Mouse (Mus musculus) cortical plate, adult 2 months (tissue): ENCODE measurements around the gene Rbm14.

Experiments
- CTCF ChIP-seq: fragments of 200-500 bp; IDR thresholded peaks from 2 replicates; pipeline ENCODE4 v1.5.1; 2011; ENCODE audit warnings: mild to moderate bottlenecking, control low read depth, low read length; ENCODE audit not compliant: insufficient read depth; ENCODE audit errors: extremely low read depth
- POLR2A ChIP-seq: fragments of 200-500 bp; IDR thresholded peaks from 2 replicates; pipeline ENCODE4 v1.6.1; 2011; ENCODE audit warnings: mild to moderate bottlenecking, low read length, control low read depth; ENCODE audit not compliant: insufficient read depth; ENCODE audit errors: extremely low read depth

DNA sequence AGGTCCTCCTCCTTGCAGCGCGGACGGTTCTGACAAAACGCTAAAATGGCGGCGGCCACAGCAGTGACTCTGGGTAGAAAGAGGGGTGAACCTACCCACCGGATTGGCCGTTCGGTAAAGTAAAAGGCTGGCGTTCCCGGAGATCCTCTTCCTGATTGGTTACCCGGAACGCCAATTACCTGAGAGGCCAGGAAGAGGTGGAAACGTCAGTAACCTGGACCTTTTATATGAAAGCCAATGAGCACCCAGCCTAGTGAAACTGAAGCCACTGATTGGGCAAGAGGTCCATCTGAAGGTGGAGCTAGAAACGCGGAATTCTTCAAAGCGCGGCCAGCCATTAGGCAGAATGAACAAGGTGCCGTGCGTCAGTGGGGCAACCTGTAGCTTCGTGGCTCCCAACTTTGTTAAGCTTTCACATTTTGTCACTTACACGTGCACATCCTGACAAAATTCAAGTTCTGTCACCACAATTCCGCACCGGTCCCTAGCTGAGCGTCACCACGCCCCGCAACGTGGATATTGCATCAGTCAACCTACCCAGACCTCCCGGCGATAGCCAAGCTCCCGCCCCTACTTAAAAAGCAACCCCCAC, 17.5 kb downstream of the Rbm14 start, which contains the start of gene Rbm4:
- no peak for TF ChIP-seq CTCF
- TF ChIP-seq POLR2A: peak; percentile 87
